Mouse (Mus musculus) heart, embryonic 10.5 days (tissue): ENCODE data around the gene Gm17334. TPM values are rescaled to one million over a fixed set of nuclear protein-coding genes. Genes with fewer than 3 reads are reported as not detected.

ENCODE experiments used
- DNase-seq: peaks from one replicate; pipeline ENCODE4 v3.0.0-alpha.2; 2017; ENCODE audit warnings: low spot score
- H3K27ac ChIP-seq: fragments of 300-500 bp; sonication (generic); 2 replicates; pipeline ENCODE4 v1.5.1; 2016; ENCODE audit warnings: mild to moderate bottlenecking
- H3K27me3 ChIP-seq: fragments of 300-500 bp; sonication (generic); 2 replicates; pipeline ENCODE4 v1.6.1; 2016; ENCODE audit warnings: mild to moderate bottlenecking; ENCODE audit not compliant: poor library complexity, insufficient read depth, severe bottlenecking
- H3K36me3 ChIP-seq: fragments of 300-500 bp; sonication (generic); 2 replicates; pipeline ENCODE4 v1.6.1; 2016; ENCODE audit warnings: mild to moderate bottlenecking, moderate library complexity
- H3K4me1 ChIP-seq: fragments of 300-500 bp; sonication (generic); 2 replicates; pipeline ENCODE4 v1.6.1; 2016; ENCODE audit warnings: mild to moderate bottlenecking
- H3K4me3 ChIP-seq: fragments of 300-500 bp; sonication (generic); 2 replicates; pipeline ENCODE4 v1.5.1; 2016; ENCODE audit warnings: mild to moderate bottlenecking, moderate library complexity
- H3K9me3 ChIP-seq: fragments of 300-500 bp; sonication (generic); 2 replicates; pipeline ENCODE4 v1.6.1; 2016; ENCODE audit warnings: mild to moderate bottlenecking, moderate library complexity
- WGBS: fragments of 180-500 bp; shearing (Covaris S2); methylation state at CpG from one replicate; pipeline ENCODE4 v1.1.7; 2016; 5-methylcytosine and 5-hydroxymethylcytosine counted together
- polyA plus RNA-seq: library from polyadenylated mRNA; unstranded; fragments of >200 nt; fragmentation: Nextera tagmentation; extraction: Ambion mirVana; gene quantifications from 2 replicates; pipeline ENCODE4 v1.2.1, GENCODE M21; 2016

The Gm17334 gene
- polyA plus RNA-seq, 1 experiment from 2014 or later = not detected

DNA sequence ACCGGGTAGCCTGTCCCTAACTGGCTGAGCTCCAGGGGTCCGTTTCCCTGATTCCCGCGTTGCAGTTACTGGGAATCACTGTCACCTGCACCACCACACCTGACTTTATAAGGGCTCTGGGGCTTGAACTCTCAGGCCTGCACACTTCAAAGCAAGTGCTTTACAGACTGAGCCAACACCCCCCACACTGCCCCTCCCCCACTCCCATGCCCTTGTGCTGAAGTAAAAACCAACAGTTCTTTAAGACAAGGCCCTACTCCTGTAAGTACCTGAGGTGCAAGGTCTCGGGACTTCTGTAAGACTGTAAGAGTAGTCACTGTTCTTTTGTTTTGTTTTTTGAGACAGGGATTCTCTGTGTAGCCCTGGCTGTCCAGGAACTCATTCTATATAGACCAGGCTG lies 5.5 kb upstream of the Gm17334 start:
- 75% methylated on average over 5 of the region's 5 CpGs for WGBS
- DNase-seq = no peak
- Histone ChIP-seq H3K9me3 (no peaks in the 10 kb centered on the region), H3K27ac (no peak overlapping the region), H3K27me3 (0 out of 2 replicates have a peak, but pooled peaks cover 9% of the 10 kb centered on the region), H3K4me1 (peaks cover 10% of the 10 kb centered on the region), H3K36me3 (peaks cover 31% of the 10 kb centered on the region), H3K4me3 (no peak overlapping the region)

DNA sequence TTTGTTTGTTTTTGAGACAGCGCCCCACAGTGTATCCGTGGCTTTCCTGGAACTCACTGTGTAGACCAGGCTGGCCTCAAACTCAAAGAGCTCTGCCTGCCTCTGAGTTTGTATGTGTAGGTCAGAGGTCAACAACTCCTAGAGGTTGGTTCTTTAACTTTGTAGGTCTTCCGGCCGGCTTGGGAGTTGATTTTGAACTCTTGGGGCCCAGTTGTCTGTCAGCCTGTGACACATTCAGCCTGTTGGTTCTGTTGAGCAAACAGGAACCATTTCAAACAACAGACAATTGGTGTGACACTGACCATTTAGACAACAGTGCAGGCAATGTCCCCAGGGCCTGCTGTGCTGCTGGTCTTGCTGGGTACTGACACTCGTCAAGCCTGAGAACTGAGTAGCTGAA lies 4.7 kb upstream of the Gm17334 start:
- H3K36me3 ChIP-seq = peaks cover 35% of the 10 kb centered on the region
- H3K4me1 ChIP-seq = peaks cover 10% of the 10 kb centered on the region
- no peak for DNase-seq
- WGBS = 62% methylated on average over 5 of the region's 5 CpGs
- no peaks in the 10 kb centered on the region for H3K9me3 ChIP-seq
- no peak overlapping the region for H3K27ac ChIP-seq
- peaks cover 11% of the 10 kb centered on the region; the same call in 1 of the 2 replicates for H3K27me3 ChIP-seq
- no peak overlapping the region for H3K4me3 ChIP-seq

DNA sequence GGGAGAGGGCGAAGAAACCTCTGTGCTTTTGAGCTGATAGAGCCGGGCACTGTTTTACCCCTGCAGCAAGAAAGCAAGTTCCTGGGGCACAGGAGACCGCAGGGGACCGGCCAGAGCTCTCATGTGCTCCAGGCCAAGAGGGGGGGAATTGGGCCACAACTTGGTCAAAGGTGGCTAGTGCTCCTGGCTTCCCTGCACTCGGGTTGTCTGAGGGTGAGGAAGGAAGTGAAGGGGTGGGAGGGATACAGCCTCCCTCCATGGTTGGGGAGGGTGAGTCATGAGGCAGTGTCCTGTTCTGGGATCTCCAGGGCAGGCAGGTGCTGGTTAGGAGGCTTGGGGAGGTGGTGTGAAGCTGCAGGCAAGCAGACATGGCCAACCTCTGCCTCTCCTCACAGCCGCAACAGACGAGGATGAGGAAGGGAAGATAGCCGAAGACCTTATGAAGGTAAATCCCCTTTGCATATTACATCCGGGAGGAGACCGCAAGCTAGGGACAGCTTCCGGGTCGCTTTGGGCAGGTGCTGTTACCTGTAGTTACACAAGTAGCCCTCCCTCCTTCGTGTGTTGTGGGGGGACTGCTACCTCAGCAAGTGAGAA lies 1.8 kb upstream of the Gm17334 start:
- H3K9me3 ChIP-seq = no peaks in the 10 kb centered on the region
- 80% methylated on average over 13 of the region's 13 CpGs for WGBS
- no peak overlapping the region for H3K4me3 ChIP-seq
- H3K27ac ChIP-seq = no peak overlapping the region
- peaks cover under 1% of the 10 kb centered on the region; the same call in 1 of the 2 replicates for H3K4me1 ChIP-seq
- H3K27me3 ChIP-seq = peaks cover 28% of the 10 kb centered on the region; the same call in 1 of the 2 replicates
- H3K36me3 ChIP-seq = peaks cover 39% of the 10 kb centered on the region
- DNase-seq = no peak

DNA sequence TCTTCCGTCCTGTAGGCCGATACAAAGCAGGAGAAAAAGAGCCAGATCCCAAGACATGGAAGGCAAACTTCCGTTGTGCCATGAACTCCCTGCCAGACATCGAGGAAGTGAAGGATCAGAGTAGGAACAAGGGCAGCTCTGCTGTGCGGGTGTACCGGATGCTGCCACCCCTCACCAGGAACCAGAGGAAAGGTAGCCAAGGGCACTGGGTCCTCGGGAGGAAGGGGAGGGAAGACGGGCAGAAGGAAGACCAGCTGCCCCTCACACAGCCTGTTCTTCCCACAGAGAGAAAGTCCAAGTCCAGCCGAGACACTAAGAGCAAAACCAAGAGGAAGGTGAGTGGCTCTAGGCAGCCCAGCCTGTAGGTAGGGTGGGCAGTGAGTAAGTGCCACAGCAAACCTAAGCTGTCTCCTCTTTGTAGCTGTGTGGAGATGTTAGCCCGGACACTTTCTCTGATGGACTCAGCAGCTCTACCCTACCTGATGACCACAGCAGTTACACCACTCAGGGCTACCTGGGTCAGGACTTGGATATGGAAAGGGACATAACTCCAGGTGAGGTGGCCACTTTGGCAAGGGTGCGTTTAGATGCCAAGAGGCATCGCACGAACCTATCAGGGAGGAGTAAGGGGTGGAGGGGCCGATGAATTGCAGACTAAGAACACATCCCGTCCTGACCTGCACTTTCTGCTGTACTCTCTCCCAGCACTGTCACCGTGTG lies 814 bp upstream of the Gm17334 start:
- Histone ChIP-seq H3K27me3 (peaks cover 36% of the 10 kb centered on the region), H3K27ac (no peak overlapping the region), H3K4me3 (no peak overlapping the region), H3K4me1 (peaks cover 8% of the 10 kb centered on the region; the same call in 1 of the 2 replicates), H3K9me3 (no peaks in the 10 kb centered on the region), H3K36me3 (peaks cover 39% of the 10 kb centered on the region)
- WGBS = 87% methylated on average over 16 of the region's 16 CpGs
- no peak for DNase-seq

DNA sequence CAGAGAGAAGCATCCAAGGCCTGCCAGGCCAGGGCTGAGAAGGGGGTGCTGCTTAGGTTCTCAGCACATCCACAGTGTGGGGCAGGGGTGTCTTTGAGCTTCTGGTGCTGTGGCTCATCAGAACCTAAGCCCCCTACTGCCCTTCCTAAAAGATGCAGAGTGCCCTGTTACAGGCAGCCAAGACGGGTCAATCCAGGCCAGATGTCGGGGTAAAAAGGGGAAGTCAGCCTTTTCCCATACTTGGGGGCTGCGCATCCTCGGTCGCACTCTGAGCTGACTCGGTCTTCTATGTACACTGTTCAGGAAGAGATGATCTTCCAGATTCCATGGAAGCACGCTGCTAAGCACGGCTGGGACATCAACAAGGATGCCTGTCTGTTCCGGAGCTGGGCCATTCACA lies 451 bp downstream of the Gm17334 start:
- Histone ChIP-seq H3K4me1 (peaks cover 8% of the 10 kb centered on the region; the same call in 1 of the 2 replicates), H3K36me3 (peaks cover 39% of the 10 kb centered on the region), H3K9me3 (no peaks in the 10 kb centered on the region), H3K27ac (no peak overlapping the region), H3K4me3 (no peak overlapping the region), H3K27me3 (peaks cover 40% of the 10 kb centered on the region)
- WGBS = 80% methylated on average over 9 of the region's 9 CpGs
- no peak for DNase-seq

DNA sequence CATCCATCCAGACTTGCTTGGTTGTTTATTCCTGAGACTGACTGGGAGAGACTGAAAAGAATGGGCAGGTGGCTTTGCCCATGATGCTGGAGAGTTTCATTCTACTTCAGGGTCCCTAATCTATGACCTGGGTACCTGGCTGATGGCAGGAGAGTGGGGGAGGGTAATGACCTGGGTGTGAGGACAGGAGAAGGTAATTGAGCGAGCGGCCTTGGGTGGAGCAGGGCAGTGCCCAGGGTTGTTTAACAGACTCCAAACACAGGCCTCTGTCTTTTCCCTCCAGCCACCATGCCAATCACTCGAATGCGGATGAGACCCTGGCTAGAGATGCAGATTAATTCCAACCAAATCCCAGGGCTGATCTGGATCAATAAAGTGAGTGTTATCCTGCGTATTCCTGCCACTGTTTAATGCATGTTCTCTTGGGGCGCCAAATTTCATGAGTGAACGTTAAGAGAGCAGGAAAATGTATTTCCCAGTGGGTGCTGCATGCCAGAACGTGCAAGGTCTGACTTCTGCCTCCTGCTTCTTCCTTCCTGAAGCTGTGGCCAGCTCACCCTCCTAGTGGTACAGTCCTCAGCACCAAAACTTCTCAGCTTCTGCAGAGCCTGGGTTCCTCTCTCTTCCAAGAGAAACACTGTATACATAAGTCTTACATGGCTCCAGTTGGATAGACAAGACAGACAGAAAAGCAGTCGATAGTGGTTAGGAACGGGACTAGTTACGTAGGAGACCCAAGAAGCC lies 1.8 kb downstream of the Gm17334 start:
- peak overlapping the region; percentile 85 for H3K4me3 ChIP-seq
- no peak overlapping the region for H3K27ac ChIP-seq
- no peaks in the 10 kb centered on the region for H3K9me3 ChIP-seq
- peaks cover 43% of the 10 kb centered on the region for H3K27me3 ChIP-seq
- WGBS = 81% methylated on average over 11 of the region's 11 CpGs
- peaks cover 30% of the 10 kb centered on the region for H3K36me3 ChIP-seq
- DNase-seq = no peak
- peaks cover 8% of the 10 kb centered on the region; the same call in 1 of the 2 replicates for H3K4me1 ChIP-seq

DNA sequence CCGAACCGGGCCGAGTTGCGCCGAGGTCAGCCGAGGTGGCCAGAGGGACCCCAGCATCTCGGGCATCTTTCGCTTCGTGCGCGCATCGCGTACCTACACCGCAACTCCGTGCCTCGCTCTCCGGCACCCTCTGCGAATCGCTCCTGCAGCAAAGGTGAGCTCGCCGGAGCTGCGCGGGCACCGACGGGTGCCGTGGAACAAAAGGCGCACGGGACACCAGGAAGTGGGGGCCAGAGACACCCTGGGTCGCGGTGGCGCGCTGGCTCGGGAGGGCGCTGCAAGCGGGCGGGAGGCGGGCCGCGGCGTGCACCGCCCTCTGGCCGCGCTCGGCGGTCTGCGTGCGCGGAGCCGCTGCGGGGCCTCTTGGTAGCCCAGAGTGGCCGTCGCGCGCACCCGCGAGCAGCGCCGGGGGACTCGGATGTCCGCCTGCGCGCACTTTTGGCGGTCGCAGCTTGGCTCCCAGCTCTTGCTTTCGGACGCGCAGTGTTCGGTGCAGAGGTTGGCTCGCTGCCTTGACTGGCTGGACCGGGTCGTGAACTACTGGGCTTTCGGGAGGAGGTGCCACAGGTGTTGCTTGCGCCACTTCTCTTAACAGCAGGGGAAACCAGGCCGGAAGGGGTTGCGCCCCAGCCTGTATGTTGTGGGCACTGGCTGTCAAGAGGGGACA lies 2.7 kb downstream of the Gm17334 start:
- H3K27me3 ChIP-seq = peaks cover 46% of the 10 kb centered on the region
- H3K4me1 ChIP-seq = peaks cover 8% of the 10 kb centered on the region; the same call in 1 of the 2 replicates
- H3K4me3 ChIP-seq = peak overlapping the region; percentile 85
- DNase-seq = no peak
- H3K27ac ChIP-seq = peak overlapping the region; percentile 89
- under 1% methylated on average over 75 of the region's 75 CpGs for WGBS
- peaks cover 23% of the 10 kb centered on the region for H3K36me3 ChIP-seq
- H3K9me3 ChIP-seq = no peaks in the 10 kb centered on the region

DNA sequence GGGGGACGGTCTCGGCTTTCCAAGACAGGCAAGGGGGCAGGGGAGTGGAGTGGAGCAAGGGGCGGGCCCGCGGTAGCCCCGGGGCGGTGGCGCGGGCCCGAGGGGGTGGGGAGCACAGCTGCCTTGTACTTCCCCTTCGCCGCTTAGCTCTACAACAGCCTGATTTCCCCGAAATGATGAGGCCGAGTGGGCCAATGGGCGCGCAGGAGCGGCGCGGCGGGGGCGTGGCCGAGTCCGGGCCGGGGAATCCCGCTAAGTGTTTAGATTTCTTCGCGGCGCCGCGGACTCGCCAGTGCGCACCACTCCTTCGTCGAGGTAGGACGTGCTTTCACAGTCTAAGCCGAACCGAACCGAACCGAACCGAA lies 3.2 kb downstream of the Gm17334 start, which contains the start of gene Irf1:
Irf1 (plus strand) TSS at position 255 of the 365 bp plus-strand sequence.
- H3K27me3 ChIP-seq = peaks cover 46% of the 10 kb centered on the region
- no peaks in the 10 kb centered on the region for H3K9me3 ChIP-seq
- peak; percentile 92 for DNase-seq
- H3K36me3 ChIP-seq = peaks cover 21% of the 10 kb centered on the region
- H3K27ac ChIP-seq = peak within 1 kb of the TSS; percentile 89
- under 1% methylated on average over 39 of the region's 40 CpGs for WGBS
- peaks cover 13% of the 10 kb centered on the region for H3K4me1 ChIP-seq
- H3K4me3 ChIP-seq = peak within 1 kb of the TSS; percentile 85

DNA sequence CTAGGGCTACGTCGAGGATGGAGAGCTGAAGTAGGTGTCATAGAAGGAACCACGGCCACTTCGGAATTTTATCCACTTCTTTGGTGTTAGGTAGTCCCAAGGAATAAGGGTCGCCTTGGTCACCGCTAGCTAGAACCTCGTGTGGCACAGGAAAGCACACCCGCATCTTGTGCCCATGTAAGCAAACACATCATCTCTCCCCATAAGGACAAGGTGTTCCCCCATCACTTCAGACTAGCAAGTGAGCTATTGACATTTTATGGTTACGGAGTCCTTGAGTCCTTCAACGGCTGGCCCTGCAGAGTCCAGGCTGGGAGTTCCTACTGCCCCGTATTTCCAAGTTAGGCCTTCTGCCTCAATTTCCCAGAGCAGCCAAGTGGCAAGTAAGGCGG lies 3.8 kb downstream of the Gm17334 start:
- Histone ChIP-seq H3K9me3 (no peaks in the 10 kb centered on the region), H3K36me3 (peaks cover 16% of the 10 kb centered on the region), H3K4me1 (peaks cover 18% of the 10 kb centered on the region), H3K27me3 (peaks cover 41% of the 10 kb centered on the region), H3K27ac (peak overlapping the region; percentile 89), H3K4me3 (peak overlapping the region; percentile 85)
- DNase-seq = no peak
- 54% methylated on average over 12 of the region's 12 CpGs for WGBS

DNA sequence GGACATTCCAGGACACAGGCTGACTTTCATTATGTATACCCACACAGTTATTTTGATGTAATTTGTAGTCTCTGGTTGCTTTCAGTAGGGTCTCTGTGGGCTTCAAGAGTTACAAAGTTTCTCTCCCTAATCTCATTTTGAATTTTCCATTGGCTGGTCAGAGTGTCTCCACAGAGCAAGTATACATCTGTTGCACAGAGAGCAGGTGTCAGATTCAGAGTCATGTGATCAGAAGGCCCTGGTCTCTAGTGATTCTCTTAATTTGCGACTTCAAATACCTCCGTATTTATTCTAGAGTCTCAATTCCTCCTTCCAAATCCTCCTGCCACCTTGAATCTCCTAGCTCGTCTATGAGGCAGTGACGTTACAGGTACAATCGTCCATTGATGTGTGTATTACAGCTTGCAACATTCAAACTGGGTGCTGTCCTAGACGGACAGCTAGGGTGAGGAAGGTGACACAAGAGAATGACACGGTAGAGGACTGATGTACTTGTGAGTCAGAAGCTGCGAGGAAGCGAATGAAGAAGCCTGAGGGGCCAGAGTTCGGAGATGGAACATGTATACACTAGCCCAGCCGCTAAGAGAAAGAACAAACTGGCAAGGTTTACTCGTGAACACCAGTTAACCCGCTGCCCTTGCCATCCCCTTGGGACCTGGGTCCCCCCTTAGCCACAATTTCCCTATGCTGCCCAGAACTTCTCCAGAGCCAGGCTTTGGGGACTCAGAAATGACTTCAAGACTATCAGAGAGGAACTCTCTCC lies 4.4 kb downstream of the Gm17334 start:
- WGBS = 76% methylated on average over 13 of the region's 13 CpGs
- Histone ChIP-seq H3K4me1 (peaks cover 24% of the 10 kb centered on the region), H3K36me3 (peaks cover 10% of the 10 kb centered on the region; the same call in 1 of the 2 replicates), H3K4me3 (no peak overlapping the region), H3K27me3 (peaks cover 37% of the 10 kb centered on the region), H3K27ac (no peak overlapping the region), H3K9me3 (no peaks in the 10 kb centered on the region)
- no peak for DNase-seq

DNA sequence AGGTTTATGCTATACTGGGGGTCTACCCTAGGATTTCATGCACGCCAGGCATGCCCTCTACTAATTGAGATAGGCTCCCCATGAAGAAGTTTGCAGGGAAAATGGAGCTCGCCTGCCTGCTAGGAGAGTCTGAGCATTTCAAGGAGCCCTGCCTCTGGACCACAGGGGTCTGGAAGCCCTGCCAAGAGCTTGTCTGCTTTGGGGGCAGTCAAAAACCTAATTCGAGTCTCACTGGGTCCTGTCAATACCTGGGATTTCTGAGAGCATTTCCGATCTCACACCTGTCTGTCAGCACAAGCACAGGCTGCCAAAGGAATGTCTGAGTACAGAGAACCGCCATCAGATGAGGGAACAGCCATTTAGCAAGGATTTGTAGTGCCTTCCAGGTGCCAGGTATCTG lies 8.4 kb downstream of the Gm17334 start:
- H3K27ac ChIP-seq = peak overlapping the region; percentile 91

More for the DNA sequence above, 8.4 kb downstream of the Gm17334 start:
- H3K4me3 ChIP-seq = peak overlapping the region; percentile 57
- H3K4me1 ChIP-seq = peaks cover 58% of the 10 kb centered on the region
- H3K36me3 ChIP-seq = no peaks in the 10 kb centered on the region
- DNase-seq = no peak
- no peaks in the 10 kb centered on the region for H3K9me3 ChIP-seq
- 41% methylated on average over 5 of the region's 5 CpGs for WGBS
- peaks cover 30% of the 10 kb centered on the region for H3K27me3 ChIP-seq
